Mouse (Mus musculus) liver, adult 2 months (tissue): ENCODE measurements around the gene Capg.

ENCODE experiments used
- CTCF ChIP-seq: fragments of 200-500 bp; IDR thresholded peaks from 2 replicates; pipeline ENCODE4 v1.5.1; 2011; ENCODE audit warnings: low read depth, low read length, control low read depth
- POLR2A ChIP-seq: fragments of 200-500 bp; IDR thresholded peaks from 2 replicates; pipeline ENCODE4 v1.6.1; 2011; ENCODE audit warnings: low read length, control low read depth; ENCODE audit not compliant: insufficient read depth; ENCODE audit errors: extremely low read depth

DNA sequence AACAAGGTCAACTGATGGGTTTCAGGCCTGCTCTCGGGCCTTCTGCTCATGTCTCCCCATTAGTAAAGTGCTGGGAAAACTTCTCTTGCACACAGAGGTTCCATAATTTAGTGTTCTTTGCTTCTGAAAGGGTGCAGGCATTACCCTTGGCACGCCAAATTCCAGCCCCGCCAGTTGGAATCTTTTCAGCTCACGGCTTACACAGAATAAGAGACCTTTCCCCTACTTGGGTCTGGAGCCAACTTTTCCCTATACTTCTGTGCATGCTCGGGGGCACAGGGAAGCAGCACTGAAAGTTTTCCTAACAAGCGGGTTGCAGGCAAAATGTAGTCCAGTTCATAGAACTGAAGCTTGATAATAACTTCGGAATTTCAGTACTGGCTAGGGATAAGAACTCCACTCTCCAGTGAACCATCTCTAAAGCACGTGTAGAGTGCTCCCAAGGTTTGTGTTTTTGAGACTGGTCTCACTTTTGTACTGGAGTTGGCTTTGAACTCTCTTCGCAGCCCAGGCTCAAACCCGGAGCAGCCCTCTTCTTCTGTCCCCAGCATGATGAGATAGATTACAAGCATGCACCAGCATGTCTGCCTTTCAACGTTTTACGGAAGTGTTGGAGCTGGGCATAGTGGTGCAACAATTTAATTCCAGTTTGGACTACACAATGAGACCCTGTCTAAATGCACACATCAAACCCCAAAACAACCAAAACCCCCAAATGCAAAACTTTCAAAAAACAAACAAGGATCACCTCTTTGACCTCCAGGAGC, 54.8 kb downstream of the Capg start:
- TF ChIP-seq POLR2A (no peak), CTCF (no peak)
